Mouse (Mus musculus): ENCODE measurements around the gene Map3k4. TPM values are rescaled to one million over a fixed set of nuclear protein-coding genes. Genes with fewer than 3 reads are reported as not detected.

Gene Map3k4
- polyA plus RNA-seq, 1 experiment from 2014 or later: 35.6 TPM

- H3K9me3 ChIP-seq (replicated peaks; ENCODE audit: control insufficient read depth, low read length): no peaks in the 10 kb centered on the region
- H3K4me2 ChIP-seq (ENCODE audit: low read depth, low read length): no peak overlapping the region
- WGBS: 93% methylated on average over 18 of the region's 18 CpGs
- H3K27ac ChIP-seq (ENCODE audit: low read length): no peak overlapping the region
- H3K9ac ChIP-seq (ENCODE audit: low read length): no peak overlapping the region
- peaks cover 8% of the 10 kb centered on the region for H3K4me1 ChIP-seq (ENCODE audit: control insufficient read depth, insufficient read depth, low read length)
- no peaks in the 10 kb centered on the region for H3K27me3 ChIP-seq (ENCODE audit: control insufficient read depth, insufficient read depth, low read length)
- no peak overlapping the region for H3K4me3 ChIP-seq (replicated peaks; ENCODE audit: low read length)
- no peak for ATAC-seq (ENCODE audit: insufficient read depth, low FRiP score)
- H3K36me3 ChIP-seq (ENCODE audit: control insufficient read depth, insufficient read depth, low read length): peaks cover 15% of the 10 kb centered on the region
These were observed 46.8 kb downstream of the Map3k4 start for GRCm38 (mm10) chr17:12271805-12272204.

DNA sequence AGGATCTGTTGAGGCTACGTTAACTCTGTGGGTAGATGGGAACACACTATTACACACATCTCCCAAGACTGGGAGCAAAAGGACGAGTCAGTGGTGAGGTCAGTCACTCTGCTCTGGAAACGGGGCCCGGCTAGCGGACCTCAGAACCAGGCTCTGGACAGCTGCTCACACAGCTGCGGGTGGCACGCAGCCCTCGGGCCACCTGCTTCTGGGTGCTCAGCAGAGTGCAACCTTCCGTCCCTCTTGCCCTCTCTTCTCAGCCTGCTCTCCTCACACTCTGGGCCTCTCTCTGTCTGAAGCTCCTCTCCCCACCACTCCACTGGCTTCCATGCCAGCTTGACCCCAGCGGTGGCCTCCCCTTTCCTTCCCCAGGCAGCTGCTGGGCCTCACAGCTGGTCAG is 50.1 kb downstream of the Map3k4 start:
- no peak overlapping the region for H3K9ac ChIP-seq (ENCODE audit: low read length)
- H3K9me3 ChIP-seq (replicated peaks; ENCODE audit: control insufficient read depth, low read length): no peaks in the 10 kb centered on the region
- no peak overlapping the region for H3K27ac ChIP-seq (ENCODE audit: low read length)
- 77% methylated on average over 10 of the region's 10 CpGs for WGBS
- no peak for ATAC-seq (ENCODE audit: insufficient read depth, low FRiP score)
- H3K4me3 ChIP-seq (replicated peaks; ENCODE audit: low read length): no peak overlapping the region
- peaks cover 20% of the 10 kb centered on the region; the same call in 1 of the 2 replicates for H3K4me1 ChIP-seq (ENCODE audit: control insufficient read depth, insufficient read depth, low read length)
- H3K36me3 ChIP-seq (ENCODE audit: control insufficient read depth, insufficient read depth, low read length): peaks cover 15% of the 10 kb centered on the region
- H3K4me2 ChIP-seq (ENCODE audit: low read depth, low read length): no peak overlapping the region
- H3K27me3 ChIP-seq (ENCODE audit: control insufficient read depth, insufficient read depth, low read length): no peaks in the 10 kb centered on the region

- Histone ChIP-seq H3K4me2 (ENCODE audit: low read depth, low read length) (no peak overlapping the region), H3K4me3 (replicated peaks; ENCODE audit: low read length) (no peak overlapping the region), H3K9ac (ENCODE audit: low read length) (no peak overlapping the region), H3K36me3 (ENCODE audit: control insufficient read depth, insufficient read depth, low read length) (peaks cover 15% of the 10 kb centered on the region), H3K9me3 (replicated peaks; ENCODE audit: control insufficient read depth, low read length) (no peaks in the 10 kb centered on the region), H3K27me3 (ENCODE audit: control insufficient read depth, insufficient read depth, low read length) (no peaks in the 10 kb centered on the region), H3K4me1 (ENCODE audit: control insufficient read depth, insufficient read depth, low read length) (peaks cover 20% of the 10 kb centered on the region; the same call in 1 of the 2 replicates), H3K27ac (ENCODE audit: low read length) (no peak overlapping the region)
- ATAC-seq (ENCODE audit: insufficient read depth, low FRiP score): no peak
- WGBS: 80% methylated on average over 4 of the region's 4 CpGs
These were observed 50.5 kb downstream of the Map3k4 start for GRCm38 (mm10) chr17:12268091-12268490.

DNA sequence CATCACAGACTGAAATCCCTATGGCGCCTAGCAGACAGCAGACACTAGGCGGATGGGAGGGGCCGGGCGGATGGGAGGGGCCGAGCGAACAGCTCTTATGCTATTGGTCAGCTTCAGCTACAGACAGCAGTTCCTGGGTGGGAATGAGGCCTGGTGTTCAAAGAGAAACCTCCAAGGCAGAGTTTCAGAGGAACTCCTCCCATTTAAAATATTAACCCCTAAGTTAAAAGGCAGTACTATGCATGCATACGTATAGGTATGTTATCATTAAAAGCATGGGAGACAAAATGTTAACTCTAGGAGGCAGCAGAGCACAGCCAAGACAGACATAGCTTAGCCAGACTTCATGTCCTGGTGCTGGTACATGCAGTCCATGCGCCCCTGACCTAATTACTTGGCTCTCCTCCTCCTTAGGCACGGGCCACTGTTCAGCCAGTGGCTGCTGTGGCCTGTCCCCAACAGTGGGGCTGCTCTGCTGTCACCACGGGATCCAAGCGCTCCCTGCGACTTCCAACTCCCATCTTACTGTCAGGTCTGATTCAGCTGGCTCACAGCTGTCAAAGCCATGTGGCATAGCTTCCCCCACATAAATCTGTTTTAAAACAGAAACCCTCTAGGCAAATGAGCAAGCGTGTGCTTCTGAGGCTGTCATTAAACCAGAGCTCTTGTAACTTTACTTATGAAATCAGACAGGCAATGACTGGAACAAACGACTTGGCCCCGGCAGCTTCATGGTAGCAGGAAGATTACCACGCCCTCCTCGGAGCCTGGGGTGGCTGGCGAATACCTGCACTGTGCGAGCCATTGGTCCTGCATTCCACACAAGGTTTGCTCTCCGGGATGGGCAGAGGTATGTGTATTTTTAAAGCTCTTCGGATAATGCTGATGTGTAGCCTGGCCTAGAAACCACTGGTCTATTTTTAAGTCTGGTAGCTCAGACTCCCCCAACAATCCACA is 52.3 kb downstream of the Map3k4 start:
- no peak overlapping the region for H3K4me2 ChIP-seq (ENCODE audit: low read depth, low read length)
- no peaks in the 10 kb centered on the region for H3K9me3 ChIP-seq (replicated peaks; ENCODE audit: control insufficient read depth, low read length)
- no peak overlapping the region for H3K4me3 ChIP-seq (replicated peaks; ENCODE audit: low read length)
- no peaks in the 10 kb centered on the region for H3K27me3 ChIP-seq (ENCODE audit: control insufficient read depth, insufficient read depth, low read length)
- no peak overlapping the region for H3K9ac ChIP-seq (ENCODE audit: low read length)
- WGBS: 57% methylated on average over 21 of the region's 21 CpGs
- peaks cover 9% of the 10 kb centered on the region for H3K36me3 ChIP-seq (ENCODE audit: control insufficient read depth, insufficient read depth, low read length)
- peak overlapping the region; percentile 12 for H3K27ac ChIP-seq (ENCODE audit: low read length)
- ATAC-seq (ENCODE audit: insufficient read depth, low FRiP score): peak; percentile 65; the same call in 1 of the 2 replicates
- peaks cover 20% of the 10 kb centered on the region; the same call in 1 of the 2 replicates for H3K4me1 ChIP-seq (ENCODE audit: control insufficient read depth, insufficient read depth, low read length)

DNA sequence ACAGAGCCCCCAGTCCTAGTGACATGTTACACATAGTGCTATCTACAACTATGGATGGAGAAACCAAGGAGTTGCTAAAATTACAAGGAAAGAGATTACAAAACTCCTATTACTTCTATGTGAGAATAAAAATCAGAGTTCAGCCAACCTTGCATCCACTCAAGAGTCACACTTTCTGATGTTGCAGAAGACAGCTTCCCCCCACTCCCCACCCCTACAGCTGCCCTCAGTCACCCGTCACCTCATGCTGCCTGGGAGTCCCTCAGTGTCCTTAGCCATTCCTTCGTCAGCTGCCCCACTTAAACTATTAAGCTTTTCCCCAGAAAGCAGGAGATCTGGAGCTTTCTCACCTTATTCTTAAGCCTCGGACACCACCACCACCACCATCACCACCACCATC is 54.3 kb downstream of the Map3k4 start:
- H3K4me2 ChIP-seq (ENCODE audit: low read depth, low read length): no peak overlapping the region
- peaks cover 20% of the 10 kb centered on the region; the same call in 1 of the 2 replicates for H3K4me1 ChIP-seq (ENCODE audit: control insufficient read depth, insufficient read depth, low read length)
- peak overlapping the region; percentile 10; the same call in 1 of the 2 replicates for H3K27ac ChIP-seq (ENCODE audit: low read length)
- WGBS: 85% methylated on average over 3 of the region's 3 CpGs
- no peak overlapping the region for H3K4me3 ChIP-seq (replicated peaks; ENCODE audit: low read length)
- no peaks in the 10 kb centered on the region for H3K27me3 ChIP-seq (ENCODE audit: control insufficient read depth, insufficient read depth, low read length)
- H3K9me3 ChIP-seq (replicated peaks; ENCODE audit: control insufficient read depth, low read length): no peaks in the 10 kb centered on the region
- no peak for ATAC-seq (ENCODE audit: insufficient read depth, low FRiP score)
- peaks cover 4% of the 10 kb centered on the region; the same call in 1 of the 2 replicates for H3K36me3 ChIP-seq (ENCODE audit: control insufficient read depth, insufficient read depth, low read length)
- H3K9ac ChIP-seq (ENCODE audit: low read length): no peak overlapping the region

DNA sequence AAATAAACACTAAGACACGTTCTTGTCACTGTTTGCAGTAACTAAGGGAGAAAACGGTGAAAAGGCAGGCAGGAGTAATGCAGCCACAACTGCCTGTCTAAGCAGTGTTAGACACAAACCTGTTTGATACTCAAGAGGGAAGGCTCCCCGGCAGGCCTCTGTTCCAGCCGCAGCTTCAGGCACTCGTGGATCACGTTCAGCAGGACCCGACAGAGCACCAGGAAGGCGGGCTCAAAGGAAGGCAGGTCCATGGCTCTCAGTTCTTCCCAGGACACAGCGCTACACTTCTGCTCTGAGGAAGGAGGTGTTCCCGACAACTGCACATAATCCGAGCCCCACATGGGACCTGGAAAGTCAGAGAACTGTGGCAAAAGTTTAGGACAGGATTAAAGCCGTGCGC is 54.8 kb downstream of the Map3k4 start:
- Histone ChIP-seq H3K36me3 (ENCODE audit: control insufficient read depth, insufficient read depth, low read length) (peaks cover 9% of the 10 kb centered on the region; the same call in 1 of the 2 replicates), H3K27ac (ENCODE audit: low read length) (peak overlapping the region; percentile 10), H3K9me3 (replicated peaks; ENCODE audit: control insufficient read depth, low read length) (no peaks in the 10 kb centered on the region), H3K4me3 (replicated peaks; ENCODE audit: low read length) (no peak overlapping the region), H3K27me3 (ENCODE audit: control insufficient read depth, insufficient read depth, low read length) (no peaks in the 10 kb centered on the region), H3K4me2 (ENCODE audit: low read depth, low read length) (no peak overlapping the region), H3K9ac (ENCODE audit: low read length) (no peak overlapping the region), H3K4me1 (ENCODE audit: control insufficient read depth, insufficient read depth, low read length) (peaks cover 20% of the 10 kb centered on the region; the same call in 1 of the 2 replicates)
- 64% methylated on average over 13 of the region's 13 CpGs for WGBS
- no peak for ATAC-seq (ENCODE audit: insufficient read depth, low FRiP score)

- Histone ChIP-seq H3K27me3 (ENCODE audit: control insufficient read depth, insufficient read depth, low read length) (no peaks in the 10 kb centered on the region), H3K9ac (ENCODE audit: low read length) (no peak overlapping the region), H3K4me3 (replicated peaks; ENCODE audit: low read length) (no peak overlapping the region), H3K4me2 (ENCODE audit: low read depth, low read length) (no peak overlapping the region), H3K9me3 (replicated peaks; ENCODE audit: control insufficient read depth, low read length) (no peaks in the 10 kb centered on the region), H3K36me3 (ENCODE audit: control insufficient read depth, insufficient read depth, low read length) (peaks cover 14% of the 10 kb centered on the region; the same call in 1 of the 2 replicates), H3K27ac (ENCODE audit: low read length) (peak overlapping the region; percentile 10; the same call in 1 of the 2 replicates), H3K4me1 (ENCODE audit: control insufficient read depth, insufficient read depth, low read length) (peaks cover 20% of the 10 kb centered on the region; the same call in 1 of the 2 replicates)
- ATAC-seq (ENCODE audit: insufficient read depth, low FRiP score): peak; percentile 38; the same call in 1 of the 2 replicates
- WGBS: 80% methylated on average over 8 of the region's 8 CpGs
These were observed 55.7 kb downstream of the Map3k4 start for GRCm38 (mm10) chr17:12262851-12263250.

GRCm38 (mm10) chr17:12261887-12262286 is 56.7 kb downstream of the Map3k4 start:
- Histone ChIP-seq H3K4me1 (ENCODE audit: control insufficient read depth, insufficient read depth, low read length) (peaks cover 13% of the 10 kb centered on the region; the same call in 1 of the 2 replicates), H3K9me3 (replicated peaks; ENCODE audit: control insufficient read depth, low read length) (no peaks in the 10 kb centered on the region), H3K36me3 (ENCODE audit: control insufficient read depth, insufficient read depth, low read length) (peaks cover 15% of the 10 kb centered on the region; the same call in 1 of the 2 replicates), H3K27me3 (ENCODE audit: control insufficient read depth, insufficient read depth, low read length) (no peaks in the 10 kb centered on the region), H3K4me2 (ENCODE audit: low read depth, low read length) (no peak overlapping the region), H3K27ac (ENCODE audit: low read length) (no peak overlapping the region), H3K9ac (ENCODE audit: low read length) (no peak overlapping the region), H3K4me3 (replicated peaks; ENCODE audit: low read length) (no peak overlapping the region)
- ATAC-seq (ENCODE audit: insufficient read depth, low FRiP score): peak; percentile 66; the same call in 1 of the 2 replicates
- 66% methylated on average over 2 of the region's 2 CpGs for WGBS

DNA sequence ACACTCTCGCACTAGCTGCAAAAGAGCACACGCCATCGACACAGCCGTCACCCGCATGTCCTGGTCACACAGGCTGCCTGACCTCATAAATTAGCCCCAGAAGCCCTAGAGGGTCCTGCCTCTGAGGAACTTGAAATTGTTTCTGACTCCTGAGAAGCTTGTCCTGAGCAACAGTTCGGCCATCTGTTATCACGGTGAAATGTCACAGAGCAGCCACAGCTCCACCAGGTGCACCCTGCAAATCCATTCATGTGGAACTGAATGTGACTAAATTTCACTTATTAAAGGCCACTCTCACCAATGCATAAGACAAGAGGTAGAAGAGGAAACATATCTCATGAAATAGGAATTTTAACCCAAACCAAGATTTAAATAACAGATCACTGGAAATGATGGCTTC is 57.2 kb downstream of the Map3k4 start:
- no peaks in the 10 kb centered on the region for H3K27me3 ChIP-seq (ENCODE audit: control insufficient read depth, insufficient read depth, low read length)
- H3K4me1 ChIP-seq (ENCODE audit: control insufficient read depth, insufficient read depth, low read length): peaks cover 8% of the 10 kb centered on the region; the same call in 1 of the 2 replicates
- no peak overlapping the region for H3K27ac ChIP-seq (ENCODE audit: low read length)
- no peak overlapping the region for H3K4me2 ChIP-seq (ENCODE audit: low read depth, low read length)
- H3K36me3 ChIP-seq (ENCODE audit: control insufficient read depth, insufficient read depth, low read length): peaks cover 18% of the 10 kb centered on the region; the same call in 1 of the 2 replicates
- H3K9ac ChIP-seq (ENCODE audit: low read length): no peak overlapping the region
- H3K4me3 ChIP-seq (replicated peaks; ENCODE audit: low read length): no peak overlapping the region
- no peak for ATAC-seq (ENCODE audit: insufficient read depth, low FRiP score)
- no peaks in the 10 kb centered on the region for H3K9me3 ChIP-seq (replicated peaks; ENCODE audit: control insufficient read depth, low read length)
- WGBS: 94% methylated on average over 7 of the region's 7 CpGs
